ENCODE assay signal across 20 mouse cellular contexts in genomic region chr13:37142812-37143211, GRCm38 (mm10).
DNase-seq lines count a peak whose midpoint lies in the region; ATAC-seq lines count a peak whose summit lies in the region.
"Had no signal": no experiment of that assay in that cellular context is flagged by ENCODE, and none has a peak within 500 bp of the region (broad histone marks: within the 10 kb centered on the region; RNA-seq: fewer than 3 reads in every experiment).

No protein-coding gene starts in this region.

- ATAC-seq in common myeloid progenitor, adult 5-6 weeks (replicated peaks; ENCODE audit: low read depth, poor library complexity, severe bottlenecking), result peak; percentile 56
- peak; percentile 58 for ATAC-seq in granulocyte monocyte progenitor cell, adult 5-6 weeks (replicated peaks; ENCODE audit: poor library complexity, severe bottlenecking)
- ATAC-seq: activated CD4-positive, CD25-positive, alpha-beta regulatory T cell, adult 4 months; CD4-positive, CD25-positive, alpha-beta regulatory T cell, adult 4 months; Patski had no signal

- DNase-seq in 416B (ENCODE audit: low read depth), result peak; percentile 4
- no peak for DNase-seq in heart, adult 11 months
- no peak for DNase-seq in gastrocnemius, postnatal 10 days
- no peak for DNase-seq in kidney, postnatal 25 days
- DNase-seq: adrenal gland, adult 2 months; adrenal gland, adult 8-10 months; adrenal gland, postnatal 10 days; adrenal gland, postnatal 14 days; adrenal gland, postnatal 25 days; adrenal gland, postnatal 36 days; B cell, adult 2 months; cerebellum, adult 11 months; cerebellum, adult 11-12 months; cerebellum, adult 18-20 months; cerebellum, adult 2 months had no signal
